Mouse (Mus musculus) kidney, adult 18-20 months (tissue): ENCODE measurements around the gene Yeats2.

Source experiments
- DNase-seq: peaks from one replicate; pipeline ENCODE4 v3.0.0; 2021

The Yeats2 gene

DNA sequence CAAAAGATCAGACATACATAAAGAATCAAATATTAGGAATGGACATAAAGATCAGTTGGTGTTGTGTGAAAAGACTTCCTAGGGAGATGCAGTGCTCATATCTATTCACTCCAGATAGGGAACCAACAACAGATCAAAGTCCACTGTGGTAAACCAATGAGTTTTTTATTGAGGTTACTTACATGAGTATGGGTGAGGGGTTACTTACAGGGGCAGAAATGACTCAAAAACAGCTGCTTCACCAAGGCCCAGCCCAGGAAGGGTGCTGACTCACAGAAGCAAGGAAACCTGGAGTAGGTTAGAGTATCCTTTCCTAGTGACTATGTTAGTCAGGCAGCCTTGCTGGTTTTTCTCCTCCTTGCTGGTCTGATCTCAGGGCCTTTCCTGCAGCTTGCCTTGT, 51.2 kb downstream of the Yeats2 start:
- DNase-seq, result no peak

- peak; percentile 30 for DNase-seq
These were observed 54.7 kb downstream of the Yeats2 start for GRCm38 (mm10) chr16:20195546-20195945.

DNA sequence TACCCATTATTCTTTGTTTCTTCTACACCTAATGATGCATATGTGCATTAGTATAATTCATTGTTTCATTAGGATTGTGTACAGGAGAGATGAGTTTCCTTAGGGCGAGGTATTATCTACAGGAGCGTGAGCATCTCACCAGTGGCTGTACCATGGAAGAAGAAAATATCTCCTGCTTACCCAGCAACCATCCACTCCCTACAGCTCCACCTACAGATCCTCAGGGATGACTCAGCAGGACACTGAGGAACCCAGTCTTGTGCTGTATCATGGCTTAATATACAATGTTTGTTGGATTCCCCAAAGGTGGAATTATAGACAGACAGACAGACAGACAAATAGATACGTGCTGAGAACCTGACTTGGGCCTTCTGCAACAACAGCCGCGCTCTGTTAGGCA, 56.1 kb downstream of the Yeats2 start:
- no peak for DNase-seq

DNA sequence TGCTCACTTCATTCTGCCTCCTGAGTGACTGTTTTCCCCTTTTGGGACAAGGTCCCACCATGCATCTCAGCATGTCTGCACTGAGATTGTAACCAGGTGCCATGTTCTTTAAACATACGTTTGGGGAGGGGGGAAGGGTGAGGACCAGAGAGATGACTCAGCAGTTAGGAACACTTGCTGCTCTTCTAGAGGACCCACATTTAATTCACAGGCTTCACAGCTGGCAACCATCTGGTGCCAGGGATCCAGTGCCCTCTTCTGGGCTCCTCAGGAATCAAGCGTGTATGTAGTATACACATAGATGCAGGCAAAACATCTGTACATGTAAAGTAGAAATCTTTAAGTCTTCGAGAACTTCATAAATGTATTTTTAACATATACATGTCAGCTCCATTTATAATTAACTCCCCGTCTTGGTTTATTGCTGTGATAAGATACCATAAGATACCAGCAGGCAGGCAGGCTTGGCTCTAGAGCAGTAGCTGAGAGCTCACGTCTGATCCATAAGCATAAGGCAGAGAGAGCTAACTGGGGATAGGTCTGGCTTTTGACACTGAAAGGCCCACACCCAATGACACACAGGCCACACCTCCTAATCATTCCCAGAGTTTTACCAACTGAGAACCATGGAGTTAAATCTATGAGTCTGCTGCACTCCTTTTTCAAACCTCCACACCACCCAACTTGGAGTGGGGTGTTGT, 58.8 kb downstream of the Yeats2 start:
- DNase-seq, result no peak

DNA sequence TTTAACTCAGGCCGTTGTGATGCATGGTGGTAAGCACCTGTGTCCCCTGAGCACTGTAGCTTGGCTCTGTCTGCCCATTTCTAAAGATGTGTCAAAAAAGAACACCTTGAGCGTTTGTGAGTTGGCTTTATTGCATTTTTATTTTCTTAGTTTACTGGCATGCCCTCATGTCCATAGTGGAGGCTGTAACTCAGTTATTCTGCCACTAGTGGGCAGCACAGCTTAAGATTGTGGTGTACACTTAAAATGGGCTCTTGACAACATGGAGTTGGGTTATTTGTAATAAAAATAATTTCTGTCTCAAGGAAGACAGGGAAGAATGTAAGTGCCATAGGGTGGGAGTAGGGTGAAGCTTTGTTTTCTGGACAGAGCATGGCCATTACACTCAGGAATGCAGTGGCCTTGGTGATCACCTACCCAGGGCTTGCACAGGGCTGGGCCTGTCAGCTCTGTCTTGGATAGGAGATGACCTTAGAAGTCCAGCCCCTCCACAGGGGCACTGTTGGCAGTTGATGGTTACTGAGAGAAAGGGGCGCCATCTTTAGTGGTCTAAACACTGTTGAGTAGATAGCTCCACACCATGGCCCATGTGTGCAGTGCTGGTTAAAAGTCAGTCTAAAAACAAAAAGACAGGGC, 72.8 kb downstream of the Yeats2 start:
- peak; percentile 46 for DNase-seq

DNA sequence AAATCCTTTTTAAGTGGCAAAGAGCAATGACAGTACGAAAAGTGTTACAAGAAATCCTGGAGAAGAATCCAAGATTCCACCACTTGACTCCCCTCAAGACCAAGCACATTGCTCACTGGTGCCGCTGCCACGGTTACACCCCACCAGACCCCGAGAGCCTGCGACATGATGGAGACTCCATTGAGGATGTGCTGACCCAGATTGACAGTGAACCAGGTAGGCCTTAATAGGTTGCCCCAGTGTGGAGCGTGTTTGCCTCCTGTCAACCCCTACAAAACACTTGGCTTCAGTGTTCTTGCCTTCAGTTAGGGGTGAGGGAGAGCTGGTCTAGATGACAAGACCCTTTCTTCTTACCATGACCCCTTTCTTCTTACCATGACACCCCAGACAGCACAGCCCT, 81.9 kb downstream of the Yeats2 start:
- DNase-seq, result no peak

DNA sequence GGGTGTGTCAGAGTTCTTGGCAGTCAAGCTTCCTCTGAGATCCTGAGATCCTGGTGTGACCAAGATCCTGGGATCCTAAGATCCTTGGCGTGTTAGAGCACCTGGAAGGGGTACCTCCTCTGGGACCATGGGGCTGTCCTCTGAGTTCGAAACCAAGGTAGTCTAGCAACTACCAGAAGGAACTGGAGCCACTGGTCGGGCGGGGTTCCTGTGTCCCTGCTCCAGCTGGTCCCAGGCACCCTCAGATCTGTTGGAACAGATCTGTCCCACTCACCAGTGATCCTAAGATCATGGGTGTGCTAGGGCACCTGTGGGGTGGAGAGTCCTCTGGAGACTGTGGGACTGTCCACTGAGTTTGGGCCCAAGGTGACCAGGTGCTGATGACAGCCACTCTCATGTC, 85.8 kb downstream of the Yeats2 start:
- no peak for DNase-seq

- DNase-seq, result no peak
These were observed 86.6 kb downstream of the Yeats2 start for GRCm38 (mm10) chr16:20227504-20227903.

GRCm38 (mm10) chr16:20228167-20228566, 87.3 kb downstream of the Yeats2 start:
- DNase-seq, result no peak

- no peak for DNase-seq
These were observed 93.5 kb downstream of the Yeats2 start for GRCm38 (mm10) chr16:20234406-20234805.

DNA sequence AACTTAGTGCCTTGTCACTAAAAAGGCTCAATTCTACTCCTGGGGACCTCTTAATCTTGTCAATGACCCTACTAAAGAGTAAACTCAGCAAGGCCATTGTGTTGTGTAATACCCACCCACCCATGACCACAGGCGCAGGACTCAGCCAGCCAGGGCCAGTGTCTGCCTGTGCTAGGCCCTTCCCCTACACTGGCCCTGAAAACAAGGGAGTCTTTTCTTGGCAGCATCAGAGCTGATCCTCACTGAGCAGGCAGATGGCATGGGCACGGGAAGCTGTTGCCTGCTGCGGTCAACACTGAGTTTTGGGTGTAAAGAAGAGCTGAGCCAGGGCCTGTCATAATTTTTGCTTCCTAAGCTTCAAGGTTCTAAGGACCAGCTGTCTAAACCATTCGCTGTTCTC, 96.6 kb downstream of the Yeats2 start:
- no peak for DNase-seq

GRCm38 (mm10) chr16:20238646-20239045, 97.8 kb downstream of the Yeats2 start:
- no peak for DNase-seq

DNA sequence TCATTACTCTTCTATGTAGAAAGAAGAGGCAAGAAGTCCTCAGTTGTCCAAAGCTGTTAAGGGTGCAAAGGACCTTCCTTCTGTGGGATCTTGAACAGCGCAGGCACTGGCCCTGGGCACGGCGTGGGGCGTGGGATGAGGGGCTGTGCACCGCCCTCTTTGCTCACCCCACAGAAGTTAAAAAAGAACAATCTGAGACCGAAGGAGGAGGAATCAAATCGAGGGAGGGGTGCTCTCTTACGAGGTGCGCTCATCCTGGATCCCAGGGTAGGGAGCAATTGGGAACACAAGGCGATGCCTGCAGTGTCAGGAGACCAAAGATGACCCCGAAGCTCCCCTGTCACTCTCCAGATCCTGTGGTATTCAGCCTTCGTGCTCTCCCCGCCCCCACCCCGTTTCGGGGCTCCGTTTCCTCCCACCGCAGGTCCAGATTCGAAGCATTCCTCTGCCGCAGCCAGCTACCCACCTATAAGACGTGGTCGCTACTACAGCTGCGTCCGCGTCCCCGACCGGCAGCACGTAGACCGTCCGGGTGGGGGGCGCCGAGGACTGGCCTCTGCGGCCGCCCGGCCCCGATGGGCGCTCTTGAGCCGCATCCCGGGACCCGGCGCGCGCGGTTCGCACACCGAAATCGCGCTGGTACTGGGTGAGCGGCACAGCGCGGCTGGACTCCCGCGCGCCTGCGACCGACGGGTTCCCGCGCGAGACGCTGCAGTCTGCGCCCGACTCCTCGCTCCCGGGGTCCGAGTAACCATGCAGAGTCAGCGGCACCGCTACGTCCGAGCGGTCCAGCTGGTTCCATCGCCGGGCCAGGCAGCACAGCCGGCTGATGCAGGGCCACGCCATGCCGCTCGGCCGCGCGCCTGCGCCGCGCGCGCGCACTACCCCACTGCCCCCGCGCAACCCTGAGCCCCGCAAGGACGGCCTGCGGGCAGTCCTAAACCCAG, 99.9 kb downstream of the Yeats2 start, which contains the start of gene Map6d1:
Map6d1 (minus strand) TSS at position 891 of the 947 bp plus-strand sequence.
- peak; percentile 32 for DNase-seq

DNA sequence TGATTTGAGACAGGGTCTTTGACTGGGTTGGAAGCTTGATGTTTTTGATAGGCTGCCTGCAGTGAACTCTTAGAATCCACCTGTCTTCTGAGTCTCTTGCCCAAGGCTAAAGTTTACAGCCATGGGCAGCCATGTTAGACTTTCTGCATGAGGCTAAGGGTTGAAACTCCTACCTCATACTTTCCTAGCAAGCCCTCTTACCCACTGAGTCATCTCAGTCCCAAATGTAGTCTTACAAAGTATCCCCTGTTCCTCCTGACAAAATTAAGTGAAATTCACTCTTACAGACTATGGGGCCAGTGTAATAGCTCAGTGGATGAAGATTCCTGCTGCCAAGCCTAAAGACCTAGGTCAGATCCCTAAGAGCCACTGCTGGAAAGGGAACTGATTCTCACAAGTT, 106.2 kb downstream of the Yeats2 start:
- no peak for DNase-seq

- no peak for DNase-seq
These were observed 107.7 kb downstream of the Yeats2 start for GRCm38 (mm10) chr16:20248442-20249174.

DNA sequence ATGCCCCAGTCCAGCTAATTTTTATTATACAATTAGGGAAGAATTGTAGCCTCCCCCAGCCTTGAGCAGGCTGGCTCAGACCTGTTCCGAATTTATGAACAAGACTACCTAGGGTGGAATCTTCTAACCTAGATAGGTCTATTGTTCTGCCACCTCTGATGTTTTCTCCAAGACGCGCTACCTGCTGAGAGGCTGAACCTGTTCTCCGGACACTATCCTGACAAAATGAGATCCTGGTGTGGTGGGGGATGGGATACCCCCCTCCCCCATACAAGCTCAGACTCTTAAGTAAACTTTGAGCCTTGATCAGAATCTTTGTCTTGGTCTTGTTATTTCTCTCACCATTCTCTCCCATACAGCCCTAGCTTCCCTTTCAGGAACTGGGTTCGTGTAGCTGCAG, 117.1 kb downstream of the Yeats2 start:
- DNase-seq, result no peak

DNA sequence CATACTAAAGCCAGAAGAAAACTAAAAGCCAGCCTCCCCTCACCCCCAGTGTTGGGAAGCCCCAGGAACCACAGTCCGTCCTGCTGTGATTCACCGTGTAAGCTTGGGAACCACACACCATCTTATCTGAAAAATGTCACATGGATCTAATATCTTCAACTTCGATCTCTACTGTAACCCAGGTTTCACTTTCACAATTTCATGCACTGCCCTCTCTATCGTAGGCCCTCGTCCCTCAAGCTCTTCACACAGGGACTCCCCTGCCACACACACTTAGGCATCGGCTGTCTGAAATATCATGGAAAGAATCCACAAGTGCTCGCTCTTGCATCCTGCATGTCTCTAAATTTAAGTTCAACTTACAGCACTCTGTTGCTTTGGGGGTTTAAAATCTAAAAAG, 124.2 kb downstream of the Yeats2 start:
- no peak for DNase-seq

- no peak for DNase-seq
These were observed 130.5 kb downstream of the Yeats2 start for GRCm38 (mm10) chr16:20271339-20271738.

DNA sequence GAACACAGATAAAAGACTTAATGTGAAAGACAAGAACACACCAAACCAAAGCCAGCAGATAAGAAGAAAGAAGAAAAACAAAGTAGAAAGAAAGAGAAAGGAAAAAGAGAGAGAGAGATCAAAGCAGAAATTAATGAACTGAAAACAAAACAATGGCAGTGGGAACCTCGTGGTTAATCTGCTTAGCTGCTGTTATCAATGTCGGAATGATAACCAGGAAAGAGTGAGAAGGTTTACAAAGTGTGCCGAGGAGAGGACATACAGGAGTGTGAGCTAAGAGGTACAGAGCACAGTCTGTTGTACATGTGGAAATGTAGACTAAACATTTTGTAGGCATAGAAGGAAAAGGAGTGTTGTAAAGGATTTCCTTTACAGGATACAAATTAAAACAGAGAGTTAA, 132.1 kb downstream of the Yeats2 start:
- DNase-seq, result no peak

DNA sequence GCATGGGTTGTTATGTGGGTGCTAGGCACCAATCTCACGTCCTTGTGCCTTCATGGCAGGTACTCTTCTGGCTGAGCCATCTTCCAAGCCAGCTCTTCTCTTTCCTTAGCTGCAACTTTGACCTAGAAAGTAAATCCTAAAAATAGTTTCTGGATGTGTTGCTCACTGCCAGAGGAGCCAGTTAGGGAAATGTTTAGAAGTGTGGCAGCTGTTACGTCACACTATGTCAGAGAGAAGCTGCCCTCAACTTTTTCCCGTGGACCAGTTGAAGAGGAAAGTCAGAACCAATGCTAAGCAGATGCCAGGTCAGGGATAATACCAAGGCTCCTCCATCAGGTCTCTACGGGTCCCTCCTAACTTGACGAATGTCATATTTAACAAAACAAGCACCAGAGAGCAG, 138.5 kb downstream of the Yeats2 start:
- DNase-seq, result no peak

- DNase-seq, result no peak
These were observed 139.4 kb downstream of the Yeats2 start for GRCm38 (mm10) chr16:20280238-20280637.
